In the genomic region with DNA sequence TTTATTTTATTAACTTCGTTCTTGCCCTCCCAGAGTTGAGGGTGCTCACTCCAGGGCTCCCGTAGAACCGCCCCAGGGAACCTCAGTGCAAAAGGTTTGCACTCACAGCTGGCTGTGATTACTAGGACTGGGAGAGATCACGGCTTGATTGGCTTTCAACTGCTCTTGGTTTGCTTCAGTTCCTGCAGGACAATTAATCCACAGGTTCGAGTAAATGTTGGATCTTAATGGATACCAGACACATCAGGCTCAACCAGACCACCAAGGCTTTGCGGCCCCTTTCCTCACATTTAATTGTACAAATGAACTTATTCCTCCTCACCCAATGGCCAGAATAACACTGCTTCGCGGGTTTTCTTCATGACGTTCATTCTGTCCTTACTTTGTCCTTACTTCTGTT, we compare ENCODE assay signal across 18 mouse cellular contexts.
"Had no signal": no experiment of that assay in that cellular context is flagged by ENCODE, and none has a peak within 500 bp of the region (broad histone marks: within the 10 kb centered on the region; RNA-seq: fewer than 3 reads in every experiment).

No protein-coding gene starts in this region.

- H3K4me1 ChIP-seq: megakaryocyte, embryonic 14.5 days; midbrain, embryonic 12.5 days; midbrain, embryonic 15.5 days; neural tube, embryonic 12.5 days; neural tube, embryonic 15.5 days had no signal

- DNase-seq: kidney, adult 2 months; kidney, postnatal 25 days; layer of hippocampus, adult 9-11 months; liver, postnatal 0 days; lung, embryonic 14.5 days; right cerebral cortex, adult 18-20 months; right cerebral cortex, postnatal 14 days; right cerebral cortex, postnatal 4 days; thymus, postnatal 36 days had no signal

- H3K4me2 ChIP-seq: lung, embryonic 14.5 days; midbrain, embryonic 12.5 days; midbrain, embryonic 15.5 days; neural tube, embryonic 12.5 days; neural tube, embryonic 15.5 days had no signal

- H3K9me3 ChIP-seq: midbrain, embryonic 15.5 days had no signal

- H3K9ac ChIP-seq: liver, embryonic 14.5 days; liver, postnatal 0 days; lung, embryonic 14.5 days; midbrain, embryonic 12.5 days; midbrain, embryonic 15.5 days; neural tube, embryonic 12.5 days; neural tube, embryonic 15.5 days had no signal

- H3K36me3 ChIP-seq: midbrain, embryonic 12.5 days; midbrain, embryonic 15.5 days; neural tube, embryonic 12.5 days; neural tube, embryonic 15.5 days had no signal

- H3K27ac ChIP-seq: kidney, postnatal 0 days; layer of hippocampus, adult 2 months; liver, embryonic 14.5 days; midbrain, embryonic 12.5 days; midbrain, embryonic 15.5 days; neural tube, embryonic 12.5 days; neural tube, embryonic 15.5 days had no signal

- H3K4me3 ChIP-seq: layer of hippocampus, adult 2 months; megakaryocyte, embryonic 14.5 days; midbrain, embryonic 12.5 days; midbrain, embryonic 15.5 days; neural tube, embryonic 12.5 days; neural tube, embryonic 15.5 days had no signal

- H3K27me3 ChIP-seq: megakaryocyte, embryonic 14.5 days; midbrain, embryonic 12.5 days; midbrain, embryonic 15.5 days; neural tube, embryonic 12.5 days; neural tube, embryonic 15.5 days had no signal

- ATAC-seq: liver, postnatal 0 days; lung, postnatal 0 days; midbrain, embryonic 15.5 days had no signal
